Mouse (Mus musculus) hindbrain, embryonic 16.5 days (tissue): ENCODE results near the gene Slc7a15. TPM values are rescaled to one million over a fixed set of nuclear protein-coding genes. Genes with fewer than 3 reads are reported as not detected.
"Not testable (repeated sequence)": the region's sequence is repeated elsewhere in the genome, so short reads cannot be mapped to it uniquely, and the experiment has no call there.

Source experiments
- ATAC-seq: fragments of 200-750 bp; cut with Nextera tagmentation; 2 replicates; pipeline ENCODE4 v1.8.0; 2017; ENCODE audit warnings: moderate TSS enrichment, moderate library complexity
- H3K27ac ChIP-seq: fragments of 300-500 bp; sonication (generic); 2 replicates; pipeline ENCODE4 v1.5.1; 2014; ENCODE audit warnings: low read depth, mild to moderate bottlenecking, control low read depth, low read length, moderate library complexity
- H3K27me3 ChIP-seq: fragments of 300-500 bp; sonication (generic); replicated peaks from 2 replicates; pipeline ENCODE4 v1.6.1; 2014; ENCODE audit warnings: low read length; ENCODE audit not compliant: control insufficient read depth, insufficient read depth
- H3K36me3 ChIP-seq: fragments of 300-500 bp; sonication (generic); 2 replicates; pipeline ENCODE4 v1.6.1; 2014; ENCODE audit warnings: mild to moderate bottlenecking, low read length, moderate library complexity, mixed read lengths; ENCODE audit not compliant: control insufficient read depth, insufficient read depth
- H3K4me1 ChIP-seq: fragments of 300-500 bp; sonication (generic); 2 replicates; pipeline ENCODE4 v1.6.1; 2014; ENCODE audit warnings: low read depth, low read length; ENCODE audit not compliant: control insufficient read depth, insufficient read depth
- H3K4me2 ChIP-seq: fragments of 300-500 bp; sonication (generic); 2 replicates; pipeline ENCODE4 v1.6.1; 2014; ENCODE audit warnings: mild to moderate bottlenecking, low read length, control low read depth, moderate library complexity
- H3K4me3 ChIP-seq: fragments of 300-500 bp; sonication (generic); 2 replicates; pipeline ENCODE4 v1.5.1; 2014; ENCODE audit warnings: mild to moderate bottlenecking, low read length, control low read depth, moderate library complexity
- H3K9ac ChIP-seq: fragments of 300-500 bp; sonication (generic); 2 replicates; pipeline ENCODE4 v1.6.1; 2014; ENCODE audit warnings: low read depth, mild to moderate bottlenecking, control low read depth, low read length, moderate library complexity
- H3K9me3 ChIP-seq: fragments of 300-500 bp; sonication (generic); 2 replicates; pipeline ENCODE4 v1.6.1; 2014; ENCODE audit warnings: mild to moderate bottlenecking, low read length, moderate library complexity; ENCODE audit not compliant: control insufficient read depth
- WGBS: fragments of 180-500 bp; shearing (Covaris S2); extraction: QIAGEN DNeasy Blood & Tissue Kit; methylation state at CpG from one replicate; pipeline ENCODE4 v1.1.7; 2014; 5-methylcytosine and 5-hydroxymethylcytosine counted together
- polyA plus RNA-seq: library from polyadenylated mRNA; unstranded; fragments of >200 nt; fragmentation: Nextera tagmentation; extraction: Ambion mirVana; gene quantifications from 2 replicates; pipeline ENCODE4 v1.2.1, GENCODE M21; 2015

Slc7a15 gene
- polyA plus RNA-seq, 1 experiment from 2014 or later, result not detected

DNA sequence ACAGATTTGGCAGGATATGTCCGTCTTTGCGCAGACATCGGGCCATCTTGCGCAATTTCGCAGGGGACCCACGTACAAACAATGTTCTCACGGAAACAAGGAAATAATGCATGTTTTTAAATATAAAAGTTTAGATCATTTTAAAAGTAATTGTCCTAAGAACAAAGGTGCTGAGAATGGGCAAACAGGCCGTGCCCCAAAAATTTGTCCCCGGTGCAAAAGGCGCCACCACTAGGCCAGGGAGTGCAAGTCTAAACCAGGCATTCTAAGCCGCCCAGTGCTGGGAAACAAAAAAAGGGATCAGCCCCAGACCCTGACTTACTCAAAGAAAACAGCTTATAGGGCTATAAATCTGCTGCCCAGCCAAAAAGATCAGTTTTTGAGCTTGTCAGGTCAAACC is 25.5 kb downstream of the Slc7a15 start:
- no peaks in the 10 kb centered on the region for H3K9me3 ChIP-seq
- H3K27ac ChIP-seq, result no peak overlapping the region
- no peak for ATAC-seq
- no peak overlapping the region for H3K4me3 ChIP-seq
- 84% methylated on average over 11 of the region's 11 CpGs for WGBS
- H3K27me3 ChIP-seq, result no peaks in the 10 kb centered on the region
- no peak overlapping the region for H3K4me2 ChIP-seq
- H3K9ac ChIP-seq, result no peak overlapping the region
- no peaks in the 10 kb centered on the region for H3K36me3 ChIP-seq
- no peaks in the 10 kb centered on the region for H3K4me1 ChIP-seq

DNA sequence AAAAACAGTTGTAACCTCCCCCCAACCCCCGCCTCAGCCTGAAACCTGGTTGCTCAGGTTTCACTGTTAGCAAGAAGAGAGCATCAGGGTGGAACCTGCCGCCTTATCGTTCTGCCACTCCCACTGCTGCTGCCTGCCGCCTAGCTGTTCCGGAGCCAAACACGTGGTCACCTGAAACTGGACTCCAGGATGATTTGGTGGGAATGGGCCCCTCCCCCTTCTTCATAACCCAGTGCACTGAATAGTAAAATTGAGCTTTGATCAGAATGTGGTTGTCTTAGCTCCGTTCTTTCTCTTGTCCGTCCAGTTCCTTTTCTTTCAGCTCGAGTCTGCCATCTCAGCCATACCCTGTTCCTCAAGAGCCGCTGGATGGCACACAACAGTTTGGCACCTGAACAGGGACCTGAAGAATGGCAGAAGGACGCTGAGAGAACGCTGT is 26.9 kb downstream of the Slc7a15 start:
- H3K27me3 ChIP-seq, H3K27ac ChIP-seq, H3K4me2 ChIP-seq, H3K4me3 ChIP-seq, H3K4me1 ChIP-seq, H3K36me3 ChIP-seq, H3K9me3 ChIP-seq, H3K9ac ChIP-seq, ATAC-seq: not testable (repeated sequence)
- WGBS, result 46% methylated on average over 12 of the region's 12 CpGs

DNA sequence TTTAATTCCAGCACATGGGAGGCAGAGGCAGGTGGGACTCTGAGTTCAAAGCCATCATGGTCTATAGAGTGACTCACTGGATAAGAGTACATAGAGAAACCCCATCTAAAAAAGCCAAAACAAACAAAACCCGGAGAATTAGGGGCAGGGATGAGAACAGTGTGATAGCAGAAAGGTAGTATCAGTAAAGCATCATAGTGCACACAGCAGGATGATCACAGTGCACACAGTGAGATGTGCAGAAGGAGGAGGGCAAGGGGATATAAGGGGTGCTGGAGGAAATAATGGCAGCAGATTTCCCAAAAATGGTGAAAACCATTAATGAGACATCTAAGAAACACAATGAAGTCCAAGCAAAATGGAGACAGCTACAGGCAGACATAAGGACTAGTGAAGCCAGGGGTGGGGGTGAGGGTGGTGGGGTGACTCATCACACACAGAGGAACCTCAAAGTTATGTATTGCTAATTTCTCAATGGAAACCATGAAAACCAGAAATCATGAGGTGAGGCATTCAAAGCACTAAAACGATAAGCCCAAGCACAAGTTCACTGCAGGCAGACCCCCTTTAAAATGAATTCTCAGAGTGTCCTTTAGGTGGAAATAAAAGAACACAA is 27.5 kb downstream of the Slc7a15 start:
- H3K9ac ChIP-seq, ATAC-seq, H3K27ac ChIP-seq, H3K36me3 ChIP-seq, H3K4me2 ChIP-seq, H3K27me3 ChIP-seq, H3K4me3 ChIP-seq, H3K4me1 ChIP-seq, H3K9me3 ChIP-seq: not testable (repeated sequence)
- 76% methylated on average over 2 of the region's 2 CpGs for WGBS

DNA sequence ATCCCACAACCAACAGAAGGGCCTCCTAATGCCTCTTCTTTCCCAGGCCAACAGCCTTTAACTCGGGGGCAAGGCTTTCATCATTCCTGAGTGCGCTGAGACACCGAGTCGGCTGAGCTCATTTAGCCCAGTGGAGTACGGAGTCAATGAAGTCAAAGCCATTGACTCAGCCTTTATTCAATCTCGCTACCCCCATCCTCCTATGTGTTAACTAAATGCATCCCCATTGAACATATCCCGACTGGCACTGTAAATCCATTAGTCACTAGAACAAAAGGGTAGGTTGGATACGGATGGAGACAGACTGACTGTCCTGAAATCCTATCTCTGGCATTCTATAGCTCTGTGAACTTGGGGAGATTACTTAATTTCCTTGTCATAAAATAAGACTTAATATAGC is 36.7 kb downstream of the Slc7a15 start:
- not testable (repeated sequence) for H3K27me3 ChIP-seq, H3K9ac ChIP-seq, ATAC-seq, H3K4me1 ChIP-seq, H3K9me3 ChIP-seq, H3K36me3 ChIP-seq, H3K4me3 ChIP-seq, H3K27ac ChIP-seq
- peak overlapping the region; percentile 43 for H3K4me2 ChIP-seq
- 26% methylated on average over 8 of the region's 8 CpGs for WGBS

DNA sequence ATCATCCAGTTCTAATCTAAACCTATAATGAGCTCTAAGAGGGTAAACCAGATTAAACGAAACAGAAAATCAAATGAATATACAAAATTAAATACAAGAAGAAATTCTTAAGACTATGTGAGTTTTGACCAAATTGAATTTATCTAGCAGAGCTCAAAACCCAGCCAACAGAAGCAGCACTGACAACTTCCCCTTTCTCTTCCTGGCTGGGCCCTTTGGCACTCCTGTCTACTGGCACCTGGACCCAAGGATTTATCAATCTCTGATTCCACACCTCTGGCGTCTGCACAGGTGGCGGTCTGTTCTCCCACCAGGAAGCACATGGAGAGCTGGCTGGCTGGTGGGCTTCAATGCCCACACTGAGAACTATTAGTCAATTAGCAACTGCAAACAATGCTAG is 39.0 kb downstream of the Slc7a15 start:
- not testable (repeated sequence) for H3K4me3 ChIP-seq, H3K9me3 ChIP-seq, H3K9ac ChIP-seq, ATAC-seq, H3K27me3 ChIP-seq, H3K4me1 ChIP-seq, H3K4me2 ChIP-seq, H3K27ac ChIP-seq, H3K36me3 ChIP-seq
- WGBS, result 89% methylated on average over 3 of the region's 3 CpGs

DNA sequence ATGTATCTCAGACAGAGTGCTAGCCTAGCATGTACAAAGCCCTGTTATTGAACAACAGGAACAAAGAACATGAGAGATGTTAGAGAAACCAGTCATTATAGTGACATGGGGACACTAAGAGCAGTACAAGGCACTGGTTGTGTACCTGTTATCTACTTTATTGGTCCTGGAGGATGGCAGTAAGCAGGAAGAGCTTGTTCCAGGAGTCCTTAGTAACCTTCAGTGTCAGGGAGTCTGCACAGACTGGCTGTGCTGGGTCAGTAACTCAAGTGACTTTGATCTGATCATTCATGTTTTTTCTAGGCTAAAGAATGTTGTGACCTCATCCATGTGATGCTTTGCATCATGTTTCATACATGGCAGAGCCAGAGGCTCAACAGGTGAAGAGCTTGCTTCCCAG is 42.7 kb downstream of the Slc7a15 start:
- no peak for ATAC-seq
- Histone ChIP-seq H3K4me2 (no peak overlapping the region), H3K9ac (no peak overlapping the region), H3K9me3 (no peaks in the 10 kb centered on the region), H3K4me1 (no peaks in the 10 kb centered on the region), H3K36me3 (no peaks in the 10 kb centered on the region), H3K27ac (no peak overlapping the region), H3K27me3 (no peaks in the 10 kb centered on the region), H3K4me3 (no peak overlapping the region)

DNA sequence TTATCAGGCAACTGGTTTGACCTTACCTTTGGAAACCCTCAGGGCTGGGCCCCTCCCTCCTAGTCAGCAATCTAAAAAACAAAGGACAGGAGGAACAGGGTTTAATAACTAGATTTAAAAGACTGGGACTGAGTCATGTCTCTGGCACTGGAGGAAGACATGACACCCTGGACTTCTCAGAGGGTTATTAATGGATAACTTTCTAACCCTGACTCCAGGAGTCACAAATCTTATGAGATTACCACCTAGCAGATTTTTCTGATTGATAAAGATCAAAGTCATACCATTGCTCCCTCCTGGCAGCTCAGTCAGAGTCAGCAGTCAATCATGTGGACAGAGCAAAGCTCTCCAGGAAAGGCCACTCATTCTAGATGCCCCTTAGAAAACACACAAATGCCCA is 43.4 kb downstream of the Slc7a15 start:
- no peaks in the 10 kb centered on the region for H3K36me3 ChIP-seq
- no peaks in the 10 kb centered on the region for H3K9me3 ChIP-seq
- no peaks in the 10 kb centered on the region for H3K27me3 ChIP-seq
- H3K4me2 ChIP-seq, result no peak overlapping the region
- no peak overlapping the region for H3K4me3 ChIP-seq
- H3K4me1 ChIP-seq, result no peaks in the 10 kb centered on the region
- ATAC-seq, result no peak
- no peak overlapping the region for H3K27ac ChIP-seq
- H3K9ac ChIP-seq, result no peak overlapping the region

DNA sequence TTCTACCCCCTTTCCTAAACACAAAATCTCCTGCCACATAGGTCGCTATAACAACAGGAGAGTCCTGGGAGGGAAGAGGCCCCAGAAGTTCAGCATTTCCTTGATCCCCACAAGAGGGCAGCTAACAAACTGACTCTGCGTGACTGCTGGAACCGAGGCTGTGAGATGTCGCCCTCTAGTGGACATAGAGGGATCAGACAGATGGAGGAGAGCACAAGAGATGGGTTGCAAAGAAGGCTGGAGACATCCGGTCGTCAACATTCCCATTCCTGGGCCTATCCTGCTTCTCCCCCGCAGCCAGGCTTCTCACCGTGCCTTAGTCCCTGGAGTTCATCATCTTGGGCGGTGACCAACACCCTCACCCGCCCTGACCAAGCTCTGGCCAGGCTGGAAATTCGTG is 51.5 kb downstream of the Slc7a15 start:
- Histone ChIP-seq H3K9ac (no peak overlapping the region), H3K27me3 (no peaks in the 10 kb centered on the region), H3K4me2 (no peak overlapping the region), H3K9me3 (no peaks in the 10 kb centered on the region), H3K36me3 (no peaks in the 10 kb centered on the region), H3K27ac (no peak overlapping the region), H3K4me3 (no peak overlapping the region), H3K4me1 (no peaks in the 10 kb centered on the region)
- peak; percentile 81; the same call in 1 of the 2 replicates for ATAC-seq
- WGBS, result 22% methylated on average over 11 of the region's 11 CpGs

DNA sequence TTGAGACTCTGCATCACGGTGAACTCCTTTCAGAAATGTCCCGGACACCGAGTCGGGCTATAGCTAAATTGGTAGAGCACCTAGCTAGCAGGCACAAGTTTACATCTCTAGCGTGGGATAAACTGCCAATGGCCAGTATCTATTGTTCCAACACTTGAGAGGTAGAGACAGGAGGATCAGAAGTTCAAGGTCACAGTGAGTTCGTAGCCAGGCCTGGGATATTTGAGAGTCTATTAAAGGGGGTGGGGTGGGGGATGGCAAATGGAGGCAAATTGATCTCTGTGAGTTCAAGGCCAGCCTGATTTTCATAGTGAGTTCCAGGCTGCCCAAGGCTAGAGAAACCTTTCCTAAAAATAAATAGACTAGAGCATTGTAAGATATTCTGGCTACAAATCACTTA is 52.1 kb downstream of the Slc7a15 start:
- H3K36me3 ChIP-seq, result no peaks in the 10 kb centered on the region
- no peaks in the 10 kb centered on the region for H3K4me1 ChIP-seq
- no peaks in the 10 kb centered on the region for H3K27me3 ChIP-seq
- no peak overlapping the region for H3K4me3 ChIP-seq
- H3K9ac ChIP-seq, result no peak overlapping the region
- H3K27ac ChIP-seq, result no peak overlapping the region
- H3K4me2 ChIP-seq, result no peak overlapping the region
- no peaks in the 10 kb centered on the region for H3K9me3 ChIP-seq
- 91% methylated on average over 6 of the region's 6 CpGs for WGBS
- ATAC-seq, result no peak

DNA sequence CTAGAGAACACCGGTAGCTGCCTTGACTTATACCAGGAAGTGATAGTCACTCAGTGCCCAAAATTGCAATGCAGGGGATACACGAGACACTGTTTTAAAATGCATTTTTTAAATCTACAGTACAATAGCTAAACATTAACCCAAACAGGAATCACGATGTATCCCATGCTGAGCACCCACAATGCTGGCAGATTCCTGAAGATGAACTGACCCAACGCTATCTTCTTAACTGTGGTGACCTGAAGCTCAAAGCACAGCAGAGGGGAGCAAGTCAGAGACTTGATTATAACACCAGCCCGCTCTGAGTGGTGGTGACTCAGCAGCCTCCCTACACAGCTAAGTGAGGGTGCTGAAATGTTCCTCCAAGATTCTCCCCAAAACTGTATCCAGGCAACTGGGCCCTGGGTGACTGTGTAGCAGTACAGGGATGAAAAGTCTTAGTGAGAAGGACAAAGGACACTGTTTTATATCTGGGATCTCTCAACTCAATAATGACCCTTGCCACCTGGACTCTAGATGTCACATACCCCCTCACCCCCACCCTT is 53.7 kb downstream of the Slc7a15 start:
- Histone ChIP-seq H3K27ac (no peak overlapping the region), H3K4me1 (no peaks in the 10 kb centered on the region), H3K9me3 (no peaks in the 10 kb centered on the region), H3K4me3 (no peak overlapping the region), H3K27me3 (no peaks in the 10 kb centered on the region), H3K36me3 (no peaks in the 10 kb centered on the region), H3K4me2 (no peak overlapping the region), H3K9ac (no peak overlapping the region)
- ATAC-seq, result no peak
- WGBS, result 78% methylated on average over 5 of the region's 5 CpGs
